Mouse (Mus musculus): ENCODE measurements around the gene Nfib. TPM values are rescaled to one million over a fixed set of nuclear protein-coding genes. Genes with fewer than 3 reads are reported as not detected.

Nfib gene
- polyA plus RNA-seq, 1 experiment from 2014 or later = 52.1 TPM

GRCm38 (mm10) chr4:82437533-82438318 lies 267.8 kb downstream of the Nfib start:
- no peaks in the 10 kb centered on the region for H3K27me3 ChIP-seq (replicated peaks; ENCODE audit: insufficient read depth, low read length)
- DNase-seq (ENCODE audit: low spot score) (peak; percentile 93), ATAC-seq (peak; percentile 77)
- no peak for TF ChIP-seq CTCF (IDR thresholded peaks at IDR 0.05)
- peak; percentile 86 for TF ChIP-seq EP300 (IDR thresholded peaks at IDR 0.05)
- no peaks in the 10 kb centered on the region for H3K36me3 ChIP-seq (ENCODE audit: insufficient read depth, low read length)
- peak overlapping the region; percentile 30; the same call in 1 of the 2 replicates for H3K4me2 ChIP-seq (replicated peaks; ENCODE audit: low read depth, low read length)
- no peak overlapping the region for H3K9ac ChIP-seq (replicated peaks; ENCODE audit: low read depth)
- H3K27ac ChIP-seq (ENCODE audit: low read length) = peak overlapping the region; percentile 71
- no peaks in the 10 kb centered on the region for H3K9me3 ChIP-seq (ENCODE audit: low read length)
- H3K4me3 ChIP-seq (ENCODE audit: low read depth, low read length) = no peak overlapping the region
- H3K4me1 ChIP-seq (ENCODE audit: insufficient read depth, low read depth, low read length) = peaks cover 29% of the 10 kb centered on the region
- 38% methylated on average over 12 of the region's 12 CpGs for WGBS

GRCm38 (mm10) chr4:82436656-82437055 lies 268.9 kb downstream of the Nfib start:
- Histone ChIP-seq H3K27ac (ENCODE audit: low read length) (peak overlapping the region; percentile 71), H3K4me3 (ENCODE audit: low read depth, low read length) (no peak overlapping the region), H3K27me3 (replicated peaks; ENCODE audit: insufficient read depth, low read length) (no peaks in the 10 kb centered on the region), H3K9me3 (ENCODE audit: low read length) (no peaks in the 10 kb centered on the region), H3K4me2 (replicated peaks; ENCODE audit: low read depth, low read length) (peak overlapping the region; percentile 30), H3K36me3 (ENCODE audit: insufficient read depth, low read length) (no peaks in the 10 kb centered on the region), H3K4me1 (ENCODE audit: insufficient read depth, low read depth, low read length) (peaks cover 29% of the 10 kb centered on the region), H3K9ac (replicated peaks; ENCODE audit: low read depth) (no peak overlapping the region)
- WGBS = 35% methylated on average over 2 of the region's 2 CpGs
- TF ChIP-seq EP300 (IDR thresholded peaks at IDR 0.05) (no peak), CTCF (IDR thresholded peaks at IDR 0.05) (no peak)
- ATAC-seq = no peak
- no peak for DNase-seq (ENCODE audit: low spot score)

- ATAC-seq (peak; percentile 76), DNase-seq (ENCODE audit: low spot score) (peak; percentile 83)
- peak overlapping the region; percentile 6; the same call in 1 of the 2 replicates for H3K4me2 ChIP-seq (replicated peaks; ENCODE audit: low read depth, low read length)
- no peak overlapping the region for H3K9ac ChIP-seq (replicated peaks; ENCODE audit: low read depth)
- TF ChIP-seq CTCF (IDR thresholded peaks at IDR 0.05) (peak; percentile 35), EP300 (IDR thresholded peaks at IDR 0.05) (peak; percentile 97)
- H3K27ac ChIP-seq (ENCODE audit: low read length) = peak overlapping the region; percentile 76
- H3K36me3 ChIP-seq (ENCODE audit: insufficient read depth, low read length) = no peaks in the 10 kb centered on the region
- 28% methylated on average over 5 of the region's 5 CpGs for WGBS
- H3K9me3 ChIP-seq (ENCODE audit: low read length) = no peaks in the 10 kb centered on the region
- peaks cover 25% of the 10 kb centered on the region; the same call in 1 of the 2 replicates for H3K4me1 ChIP-seq (ENCODE audit: insufficient read depth, low read depth, low read length)
- no peaks in the 10 kb centered on the region for H3K27me3 ChIP-seq (replicated peaks; ENCODE audit: insufficient read depth, low read length)
- no peak overlapping the region for H3K4me3 ChIP-seq (ENCODE audit: low read depth, low read length)
Measured at GRCm38 (mm10) chr4:82435716-82436115, 269.8 kb downstream of the Nfib start.

- H3K4me3 ChIP-seq (ENCODE audit: low read depth, low read length) = no peak overlapping the region
- peaks cover 21% of the 10 kb centered on the region; the same call in 1 of the 2 replicates for H3K4me1 ChIP-seq (ENCODE audit: insufficient read depth, low read depth, low read length)
- DNase-seq (ENCODE audit: low spot score) (peak; percentile 43), ATAC-seq (no peak)
- WGBS = 29% methylated on average over 13 of the region's 13 CpGs
- H3K4me2 ChIP-seq (replicated peaks; ENCODE audit: low read depth, low read length) = no peak overlapping the region
- no peaks in the 10 kb centered on the region for H3K36me3 ChIP-seq (ENCODE audit: insufficient read depth, low read length)
- H3K27me3 ChIP-seq (replicated peaks; ENCODE audit: insufficient read depth, low read length) = no peaks in the 10 kb centered on the region
- no peak overlapping the region for H3K9ac ChIP-seq (replicated peaks; ENCODE audit: low read depth)
- TF ChIP-seq EP300 (IDR thresholded peaks at IDR 0.05) (peak; percentile 76), CTCF (IDR thresholded peaks at IDR 0.05) (no peak)
- peak overlapping the region; percentile 73 for H3K27ac ChIP-seq (ENCODE audit: low read length)
- no peaks in the 10 kb centered on the region for H3K9me3 ChIP-seq (ENCODE audit: low read length)
Measured at GRCm38 (mm10) chr4:82433926-82434705, 271.4 kb downstream of the Nfib start.

- WGBS = 70% methylated on average over 8 of the region's 8 CpGs
- ATAC-seq (no peak), DNase-seq (ENCODE audit: low spot score) (no peak)
- Histone ChIP-seq H3K27me3 (replicated peaks; ENCODE audit: insufficient read depth, low read length) (no peaks in the 10 kb centered on the region), H3K27ac (ENCODE audit: low read length) (peak overlapping the region; percentile 48), H3K4me3 (ENCODE audit: low read depth, low read length) (no peak overlapping the region), H3K9me3 (ENCODE audit: low read length) (no peaks in the 10 kb centered on the region), H3K9ac (replicated peaks; ENCODE audit: low read depth) (no peak overlapping the region), H3K4me1 (ENCODE audit: insufficient read depth, low read depth, low read length) (peaks cover 34% of the 10 kb centered on the region), H3K36me3 (ENCODE audit: insufficient read depth, low read length) (no peaks in the 10 kb centered on the region), H3K4me2 (replicated peaks; ENCODE audit: low read depth, low read length) (no peak overlapping the region)
- TF ChIP-seq EP300 (IDR thresholded peaks at IDR 0.05) (0 out of 2 replicates have a peak, but pooled peaks have one; percentile 28), CTCF (IDR thresholded peaks at IDR 0.05) (no peak)
Measured at GRCm38 (mm10) chr4:82431831-82432230, 273.7 kb downstream of the Nfib start.

GRCm38 (mm10) chr4:82430802-82431201 lies 274.7 kb downstream of the Nfib start:
- Histone ChIP-seq H3K4me2 (replicated peaks; ENCODE audit: low read depth, low read length) (no peak overlapping the region), H3K36me3 (ENCODE audit: insufficient read depth, low read length) (no peaks in the 10 kb centered on the region), H3K9me3 (ENCODE audit: low read length) (no peaks in the 10 kb centered on the region), H3K4me3 (ENCODE audit: low read depth, low read length) (no peak overlapping the region), H3K4me1 (ENCODE audit: insufficient read depth, low read depth, low read length) (peaks cover 34% of the 10 kb centered on the region), H3K9ac (replicated peaks; ENCODE audit: low read depth) (no peak overlapping the region), H3K27ac (ENCODE audit: low read length) (no peak overlapping the region), H3K27me3 (replicated peaks; ENCODE audit: insufficient read depth, low read length) (no peaks in the 10 kb centered on the region)
- TF ChIP-seq CTCF (IDR thresholded peaks at IDR 0.05) (no peak), EP300 (IDR thresholded peaks at IDR 0.05) (no peak)
- ATAC-seq = no peak
- no peak for DNase-seq (ENCODE audit: low spot score)
- WGBS = 62% methylated on average over 3 of the region's 3 CpGs

All from lung, postnatal 0 days (tissue).